Comparison of ENCODE assay signal across 8 mouse cellular contexts in the genomic region with DNA sequence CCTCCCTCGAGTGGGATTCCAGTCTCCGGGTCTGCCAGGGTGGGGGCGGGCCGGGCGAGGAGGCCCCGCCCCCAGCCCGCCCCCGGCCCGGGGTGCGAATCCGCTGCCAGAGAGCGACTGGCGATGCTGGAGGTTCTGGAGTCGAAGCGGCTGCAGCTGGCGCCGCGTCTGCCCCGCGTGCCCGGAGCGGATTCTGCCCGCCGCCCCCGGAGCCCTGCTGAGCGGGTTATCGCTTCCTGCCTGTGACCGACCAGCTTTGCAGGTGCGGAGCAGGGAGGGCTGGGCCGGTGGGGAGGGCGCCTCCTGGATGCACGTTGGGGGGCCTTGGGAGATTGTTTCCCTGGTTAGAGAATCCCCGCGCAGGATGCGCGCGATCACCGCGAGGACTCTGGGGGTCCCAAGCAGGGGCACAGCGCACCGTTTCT. TPM values are rescaled to one million over a fixed set of nuclear protein-coding genes. Genes with fewer than 3 reads are reported as not detected.
DNase-seq lines count a peak whose midpoint lies in the region; ATAC-seq lines count a peak whose summit lies in the region.

No protein-coding gene starts in this region.

- H3K36me3 ChIP-seq in heart, embryonic 15.5 days: no peaks in the 10 kb centered on the region
- no peaks in the 10 kb centered on the region for H3K36me3 ChIP-seq in embryonic facial prominence, embryonic 14.5 days (ENCODE audit: control insufficient read depth, insufficient read depth, low read length)
- no peaks in the 10 kb centered on the region for H3K36me3 ChIP-seq in stomach, embryonic 14.5 days (ENCODE audit: control insufficient read depth, insufficient read depth, low read length)

- H3K9me3 ChIP-seq in heart, embryonic 15.5 days (replicated peaks): no peaks in the 10 kb centered on the region
- H3K9me3 ChIP-seq in embryonic facial prominence, embryonic 14.5 days (ENCODE audit: control insufficient read depth, low read length): no peaks in the 10 kb centered on the region
- H3K9me3 ChIP-seq in stomach, embryonic 14.5 days (ENCODE audit: control insufficient read depth, low read depth, low read length): no peaks in the 10 kb centered on the region

- no peak overlapping the region for H3K27ac ChIP-seq in heart, embryonic 15.5 days
- no peak overlapping the region for H3K27ac ChIP-seq in embryonic facial prominence, embryonic 14.5 days (replicated peaks; ENCODE audit: low read depth, low read length)
- H3K27ac ChIP-seq in stomach, embryonic 14.5 days (ENCODE audit: low read length): no peak overlapping the region

- peak overlapping the region; percentile 88 for H3K4me2 ChIP-seq in heart, embryonic 15.5 days
- peak overlapping the region; percentile 74 for H3K4me2 ChIP-seq in embryonic facial prominence, embryonic 14.5 days (ENCODE audit: low read depth, low read length)
- H3K4me2 ChIP-seq in stomach, embryonic 14.5 days (replicated peaks; ENCODE audit: low read depth, low read length): peak overlapping the region; percentile 93

- peaks cover 13% of the 10 kb centered on the region for H3K4me1 ChIP-seq in heart, embryonic 15.5 days (replicated peaks)
- H3K4me1 ChIP-seq in embryonic facial prominence, embryonic 14.5 days (ENCODE audit: control insufficient read depth, insufficient read depth, low read length): peaks cover 8% of the 10 kb centered on the region; the same call in 1 of the 2 replicates
- peaks cover 12% of the 10 kb centered on the region; the same call in 1 of the 2 replicates for H3K4me1 ChIP-seq in stomach, embryonic 14.5 days (ENCODE audit: control insufficient read depth, insufficient read depth, low read length)

- no peak for ATAC-seq in heart, embryonic 15.5 days (replicated peaks; ENCODE audit: insufficient number of reproducible peaks, insufficient read depth, low FRiP score, low read depth)
- peak; percentile 60 for ATAC-seq in embryonic facial prominence, embryonic 14.5 days (ENCODE audit: low read depth)
- ATAC-seq in megakaryocyte-erythroid progenitor cell, adult 5-6 weeks (replicated peaks; ENCODE audit: low FRiP score, low TSS enrichment, poor library complexity, severe bottlenecking): peak; percentile 56
- no peak for ATAC-seq in stomach, embryonic 14.5 days (ENCODE audit: insufficient number of reproducible peaks, insufficient read depth, low FRiP score, low read depth)

- DNase-seq in heart, adult 9 months (ENCODE audit: low spot score in 2 of 2): no peak
- DNase-seq in Muller cell, postnatal 12 days (ENCODE audit: inconsistent ontology term): peak; percentile 55
- DNase-seq in embryonic facial prominence, embryonic 14.5 days (ENCODE audit: low spot score): no peak
- peak; percentile 31 to 56 for DNase-seq in kidney, postnatal 4 days
- DNase-seq in spleen, adult 12 weeks (ENCODE audit: low spot score): no peak

- H3K4me3 ChIP-seq in heart, embryonic 15.5 days: peak overlapping the region; percentile 50
- peak overlapping the region; percentile 44 for H3K4me3 ChIP-seq in embryonic facial prominence, embryonic 14.5 days (ENCODE audit: low read depth, low read length)
- H3K4me3 ChIP-seq in stomach, embryonic 14.5 days (ENCODE audit: low read depth, low read length): peak overlapping the region; percentile 52

- peak overlapping the region; percentile 34 for H3K9ac ChIP-seq in heart, embryonic 15.5 days
- H3K9ac ChIP-seq in embryonic facial prominence, embryonic 14.5 days (ENCODE audit: low read depth, low read length): peak overlapping the region; percentile 65
- peak overlapping the region; percentile 45 for H3K9ac ChIP-seq in stomach, embryonic 14.5 days (replicated peaks; ENCODE audit: low read depth, low read length)

- 0% methylated on average over 41 of the region's 41 CpGs for WGBS in heart, embryonic 15.5 days
- WGBS in embryonic facial prominence, embryonic 14.5 days: 0% methylated on average over 15 of the region's 41 CpGs
- under 1% methylated on average over 41 of the region's 41 CpGs for WGBS in stomach, embryonic 14.5 days

- peaks cover 58% of the 10 kb centered on the region for H3K27me3 ChIP-seq in heart, embryonic 15.5 days
- 0 out of 2 replicates have a peak, but pooled peaks cover 16% of the 10 kb centered on the region for H3K27me3 ChIP-seq in embryonic facial prominence, embryonic 14.5 days (replicated peaks; ENCODE audit: control insufficient read depth, insufficient read depth, low read length)
- 0 out of 2 replicates have a peak, but pooled peaks cover 3% of the 10 kb centered on the region for H3K27me3 ChIP-seq in stomach, embryonic 14.5 days (ENCODE audit: control insufficient read depth, insufficient read depth, low read length)

RNA-seq across cellular contexts. Expression of gene Camkv, which starts 0.3 kb away (rescaled TPM):
- polyA plus RNA-seq in heart, embryonic 15.5 days (2015; fragmentation: Nextera tagmentation; extraction: Ambion mirVana): 0.20 and 0.77 TPM in 2 replicates
- polyA plus RNA-seq in embryonic facial prominence, embryonic 14.5 days (2014; fragmentation: Nextera tagmentation; extraction: Ambion mirVana): 2.2 and 2.6 TPM in 2 replicates
- 0.22 TPM in 1 of 2 replicates, not detected in the other for total RNA-seq in megakaryocyte-erythroid progenitor cell, adult 5-6 weeks (2014; fragmentation: Nextera tagmentation)
- not detected in 2 replicates for total RNA-seq in megakaryocyte-erythroid progenitor cell, adult 5-6 weeks (2017)
- polyA plus RNA-seq in stomach, embryonic 14.5 days (2014; fragmentation: Nextera tagmentation; extraction: Ambion mirVana): 1.6 and 1.9 TPM in 2 replicates

RNA-seq across cellular contexts. Expression of gene Actl11, which starts 7.5 kb away (rescaled TPM):
- not detected in 2 replicates for polyA plus RNA-seq in heart, embryonic 15.5 days (2015; fragmentation: Nextera tagmentation; extraction: Ambion mirVana)
- polyA plus RNA-seq in embryonic facial prominence, embryonic 14.5 days (2014; fragmentation: Nextera tagmentation; extraction: Ambion mirVana): not detected in 2 replicates
- not detected in 2 replicates for total RNA-seq in megakaryocyte-erythroid progenitor cell, adult 5-6 weeks (2014; fragmentation: Nextera tagmentation)
- total RNA-seq in megakaryocyte-erythroid progenitor cell, adult 5-6 weeks (2017): not detected in 2 replicates
- not detected in 2 replicates for polyA plus RNA-seq in stomach, embryonic 14.5 days (2014; fragmentation: Nextera tagmentation; extraction: Ambion mirVana)

RNA-seq across cellular contexts. Expression of gene Traip, which starts 14.1 kb away (rescaled TPM):
- 10.1 and 13.0 TPM in 2 replicates for polyA plus RNA-seq in heart, embryonic 15.5 days (2015; fragmentation: Nextera tagmentation; extraction: Ambion mirVana)
- 15.5 and 23.4 TPM in 2 replicates for polyA plus RNA-seq in embryonic facial prominence, embryonic 14.5 days (2014; fragmentation: Nextera tagmentation; extraction: Ambion mirVana)
- total RNA-seq in megakaryocyte-erythroid progenitor cell, adult 5-6 weeks (2014; fragmentation: Nextera tagmentation): 22.4 and 31.0 TPM in 2 replicates
- 17.2 and 18.4 TPM in 2 replicates for total RNA-seq in megakaryocyte-erythroid progenitor cell, adult 5-6 weeks (2017)
- polyA plus RNA-seq in stomach, embryonic 14.5 days (2014; fragmentation: Nextera tagmentation; extraction: Ambion mirVana): 18.9 and 21.2 TPM in 2 replicates

RNA-seq across cellular contexts. Expression of gene Mst1r, which starts 29.1 kb away (rescaled TPM):
- polyA plus RNA-seq in heart, embryonic 15.5 days (2015; fragmentation: Nextera tagmentation; extraction: Ambion mirVana): 2.1 and 4.1 TPM in 2 replicates
- 2.8 and 3.1 TPM in 2 replicates for polyA plus RNA-seq in embryonic facial prominence, embryonic 14.5 days (2014; fragmentation: Nextera tagmentation; extraction: Ambion mirVana)
- not detected in 2 replicates for total RNA-seq in megakaryocyte-erythroid progenitor cell, adult 5-6 weeks (2014; fragmentation: Nextera tagmentation)
- total RNA-seq in megakaryocyte-erythroid progenitor cell, adult 5-6 weeks (2017): not detected in 2 replicates
- polyA plus RNA-seq in stomach, embryonic 14.5 days (2014; fragmentation: Nextera tagmentation; extraction: Ambion mirVana): 3.3 and 5.1 TPM in 2 replicates

RNA-seq across cellular contexts. Expression of gene Uba7, which starts 39.5 kb away (rescaled TPM):
- polyA plus RNA-seq in heart, embryonic 15.5 days (2015; fragmentation: Nextera tagmentation; extraction: Ambion mirVana): 22.6 and 32.8 TPM in 2 replicates
- 25.5 and 28.1 TPM in 2 replicates for polyA plus RNA-seq in embryonic facial prominence, embryonic 14.5 days (2014; fragmentation: Nextera tagmentation; extraction: Ambion mirVana)
- 111 and 114 TPM in 2 replicates for total RNA-seq in megakaryocyte-erythroid progenitor cell, adult 5-6 weeks (2014; fragmentation: Nextera tagmentation)
- total RNA-seq in megakaryocyte-erythroid progenitor cell, adult 5-6 weeks (2017): 17.7 and 30.3 TPM in 2 replicates
- 48.7 and 54.0 TPM in 2 replicates for polyA plus RNA-seq in stomach, embryonic 14.5 days (2014; fragmentation: Nextera tagmentation; extraction: Ambion mirVana)

Comparison
In these comparisons a context has a peak if more than half of its experiments do, and no peak if none do; other contexts are left out.
1. ATAC-seq: peak in embryonic facial prominence, embryonic 14.5 days (single experiment) and megakaryocyte-erythroid progenitor cell, adult 5-6 weeks (single experiment); none in heart, embryonic 15.5 days (single experiment) and stomach, embryonic 14.5 days (single experiment).
2. DNase-seq: peak in Muller cell, postnatal 12 days (single experiment) and kidney, postnatal 4 days (2 of 2); none in heart, adult 9 months (0 of 2), embryonic facial prominence, embryonic 14.5 days (single experiment) and spleen, adult 12 weeks (single experiment).
3. Peak in every context shown above with its lines, with median percentiles within 50 percentile points of each other: H3K4me2 ChIP-seq, H3K4me3 ChIP-seq and H3K9ac ChIP-seq.